Mouse (Mus musculus): ENCODE data around the gene Bach2. TPM values are rescaled to one million over a fixed set of nuclear protein-coding genes. Genes with fewer than 3 reads are reported as not detected.

Bach2 gene
- polyA plus RNA-seq, 1 experiment, result 57.6 TPM

GRCm38 (mm10) chr4:32334131-32334530 is 95.5 kb downstream of the Bach2 start:
- TF ChIP-seq POLR2A (IDR thresholded peaks at IDR 0.05; ENCODE audit: borderline replicate concordance, control insufficient read depth, low read depth, low read length) (no peak), CTCF (IDR thresholded peaks at IDR 0.05; ENCODE audit: control insufficient read depth, insufficient read depth, low read length) (no peak)
- Histone ChIP-seq H3K4me3 (replicated peaks; ENCODE audit: control insufficient read depth, low read depth, low read length) (no peak overlapping the region), H3K27ac (ENCODE audit: control insufficient read depth, insufficient read depth, low read depth, low read length, poor library complexity) (no peak overlapping the region), H3K4me1 (ENCODE audit: control insufficient read depth, insufficient read depth, low read length) (no peaks in the 10 kb centered on the region; the same call in 1 of the 2 replicates)
- 75% methylated on average over 1 of the region's 1 CpGs for WGBS

DNA sequence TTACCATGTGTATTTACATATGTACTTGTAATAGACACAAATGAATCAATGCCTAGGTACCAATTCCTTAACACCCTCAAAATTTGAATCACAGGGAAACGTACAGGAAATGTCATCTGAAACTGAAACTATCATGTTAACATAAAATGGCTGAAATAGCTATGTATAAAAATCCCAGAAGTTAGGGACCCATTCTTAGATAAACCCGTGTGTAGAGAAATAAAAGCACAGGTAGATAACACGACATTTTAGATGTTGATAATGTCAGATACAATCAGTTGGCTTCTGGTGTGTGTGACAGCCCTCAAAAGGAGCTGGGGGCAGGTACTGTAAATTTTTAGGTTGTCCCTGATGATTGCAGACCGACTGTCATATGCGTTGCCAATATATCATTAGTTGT is 96.2 kb downstream of the Bach2 start:
- no peak overlapping the region for H3K4me3 ChIP-seq (replicated peaks; ENCODE audit: control insufficient read depth, low read depth, low read length)
- no peak overlapping the region for H3K27ac ChIP-seq (ENCODE audit: control insufficient read depth, insufficient read depth, low read depth, low read length, poor library complexity)
- 70% methylated on average over 5 of the region's 5 CpGs for WGBS
- H3K4me1 ChIP-seq (ENCODE audit: control insufficient read depth, insufficient read depth, low read length), result no peaks in the 10 kb centered on the region; the same call in 1 of the 2 replicates
- TF ChIP-seq POLR2A (IDR thresholded peaks at IDR 0.05; ENCODE audit: borderline replicate concordance, control insufficient read depth, low read depth, low read length), result no peak
- no peak for TF ChIP-seq CTCF (IDR thresholded peaks at IDR 0.05; ENCODE audit: control insufficient read depth, insufficient read depth, low read length)

DNA sequence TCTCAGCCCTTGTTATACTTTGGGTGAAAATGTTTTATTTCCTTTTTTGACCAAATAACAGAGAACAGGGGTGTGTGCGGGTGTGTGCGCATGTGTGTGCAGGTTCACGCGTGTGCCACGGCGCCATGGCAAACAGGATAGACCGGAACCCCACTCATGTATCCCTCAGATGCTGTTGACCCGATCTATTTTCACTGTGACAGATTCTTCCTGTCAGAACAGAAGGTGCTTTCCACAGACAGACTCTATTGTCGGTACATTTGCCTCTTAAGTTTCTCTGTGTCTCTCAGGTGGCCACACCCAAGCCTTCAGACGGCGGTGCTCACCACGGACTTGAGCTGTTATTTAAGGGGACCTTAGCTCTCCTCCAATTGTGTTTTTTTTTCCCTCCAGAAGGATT is 97.1 kb downstream of the Bach2 start:
- TF ChIP-seq CTCF (IDR thresholded peaks at IDR 0.05; ENCODE audit: control insufficient read depth, insufficient read depth, low read length) (no peak), POLR2A (IDR thresholded peaks at IDR 0.05; ENCODE audit: borderline replicate concordance, control insufficient read depth, low read depth, low read length) (no peak)
- Histone ChIP-seq H3K4me3 (replicated peaks; ENCODE audit: control insufficient read depth, low read depth, low read length) (no peak overlapping the region), H3K27ac (ENCODE audit: control insufficient read depth, insufficient read depth, low read depth, low read length, poor library complexity) (peak overlapping the region; percentile 13; the same call in 1 of the 2 replicates), H3K4me1 (ENCODE audit: control insufficient read depth, insufficient read depth, low read length) (no peaks in the 10 kb centered on the region; the same call in 1 of the 2 replicates)
- WGBS, result 46% methylated on average over 12 of the region's 12 CpGs

DNA sequence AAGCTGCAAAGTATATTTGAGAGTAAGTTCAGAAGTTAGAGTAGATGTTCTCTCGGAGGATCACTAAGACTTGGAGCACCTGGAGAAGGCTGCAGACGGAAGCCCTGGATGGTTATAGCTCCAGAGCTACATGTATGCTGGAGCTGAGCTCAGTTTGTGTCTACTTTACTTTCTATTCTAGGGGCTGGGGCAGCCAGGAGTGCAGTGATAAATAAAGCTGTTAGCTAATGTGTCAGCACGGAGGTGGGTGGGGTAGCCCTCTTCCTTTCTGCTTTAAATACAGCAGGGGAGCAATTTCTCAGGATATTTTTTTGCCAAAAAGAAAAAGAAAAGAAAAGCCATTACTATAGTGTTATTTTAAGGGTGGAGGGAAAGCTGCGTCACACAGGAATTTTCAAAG is 98.0 kb downstream of the Bach2 start:
- H3K4me1 ChIP-seq (ENCODE audit: control insufficient read depth, insufficient read depth, low read length), result no peaks in the 10 kb centered on the region; the same call in 1 of the 2 replicates
- no peak overlapping the region for H3K4me3 ChIP-seq (replicated peaks; ENCODE audit: control insufficient read depth, low read depth, low read length)
- no peak overlapping the region for H3K27ac ChIP-seq (ENCODE audit: control insufficient read depth, insufficient read depth, low read depth, low read length, poor library complexity)
- 44% methylated on average over 4 of the region's 4 CpGs for WGBS
- TF ChIP-seq CTCF (IDR thresholded peaks at IDR 0.05; ENCODE audit: control insufficient read depth, insufficient read depth, low read length), result no peak
- TF ChIP-seq POLR2A (IDR thresholded peaks at IDR 0.05; ENCODE audit: borderline replicate concordance, control insufficient read depth, low read depth, low read length), result no peak

DNA sequence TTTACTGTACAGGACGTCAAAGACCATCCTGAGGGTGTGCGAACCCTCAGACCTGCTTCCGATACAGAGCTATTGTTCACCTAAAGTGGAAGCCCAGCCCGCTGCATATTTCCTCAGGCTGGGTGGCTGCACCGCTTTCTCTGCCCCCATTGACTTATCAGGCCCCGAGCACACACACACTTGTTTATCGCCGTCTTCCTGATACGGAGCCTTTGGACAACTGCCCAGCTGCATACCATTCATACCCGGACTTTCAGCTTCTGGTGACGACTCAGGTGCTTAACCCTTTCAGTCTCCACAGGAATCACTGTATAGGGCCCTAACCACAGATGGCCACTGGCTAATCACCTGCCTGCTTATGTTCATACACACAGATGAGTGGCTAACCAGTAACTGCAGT is 99.0 kb downstream of the Bach2 start:
- no peak overlapping the region for H3K4me3 ChIP-seq (replicated peaks; ENCODE audit: control insufficient read depth, low read depth, low read length)
- 19% methylated on average over 11 of the region's 11 CpGs for WGBS
- TF ChIP-seq CTCF (IDR thresholded peaks at IDR 0.05; ENCODE audit: control insufficient read depth, insufficient read depth, low read length), result no peak
- TF ChIP-seq POLR2A (IDR thresholded peaks at IDR 0.05; ENCODE audit: borderline replicate concordance, control insufficient read depth, low read depth, low read length), result no peak
- no peaks in the 10 kb centered on the region; the same call in 1 of the 2 replicates for H3K4me1 ChIP-seq (ENCODE audit: control insufficient read depth, insufficient read depth, low read length)
- H3K27ac ChIP-seq (ENCODE audit: control insufficient read depth, insufficient read depth, low read depth, low read length, poor library complexity), result no peak overlapping the region

DNA sequence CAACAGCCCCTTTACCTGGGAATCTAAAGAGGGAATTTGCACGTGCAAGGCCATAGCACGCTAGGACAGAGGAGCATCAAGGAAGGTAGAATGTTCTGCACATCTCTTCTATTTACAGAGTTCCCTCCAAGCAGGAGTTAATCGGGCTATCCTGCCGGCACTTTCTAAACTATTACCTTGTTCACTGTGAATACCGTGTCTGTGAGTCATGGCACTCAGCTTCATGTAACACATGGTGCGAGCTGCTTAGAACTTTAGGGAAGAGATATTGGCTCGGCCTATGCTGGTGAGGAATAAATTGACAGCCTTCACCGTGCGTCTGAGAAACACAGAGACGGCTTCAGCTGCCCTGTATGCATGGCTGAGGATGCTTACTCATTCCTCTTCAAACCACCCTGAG is 99.8 kb downstream of the Bach2 start:
- 82% methylated on average over 10 of the region's 10 CpGs for WGBS
- H3K27ac ChIP-seq (ENCODE audit: control insufficient read depth, insufficient read depth, low read depth, low read length, poor library complexity), result no peak overlapping the region
- H3K4me3 ChIP-seq (replicated peaks; ENCODE audit: control insufficient read depth, low read depth, low read length), result no peak overlapping the region
- H3K4me1 ChIP-seq (ENCODE audit: control insufficient read depth, insufficient read depth, low read length), result no peaks in the 10 kb centered on the region; the same call in 1 of the 2 replicates
- TF ChIP-seq POLR2A (IDR thresholded peaks at IDR 0.05; ENCODE audit: borderline replicate concordance, control insufficient read depth, low read depth, low read length) (no peak), CTCF (IDR thresholded peaks at IDR 0.05; ENCODE audit: control insufficient read depth, insufficient read depth, low read length) (no peak)

- H3K4me3 ChIP-seq (replicated peaks; ENCODE audit: control insufficient read depth, low read depth, low read length), result no peak overlapping the region
- TF ChIP-seq CTCF (IDR thresholded peaks at IDR 0.05; ENCODE audit: control insufficient read depth, insufficient read depth, low read length) (no peak), POLR2A (IDR thresholded peaks at IDR 0.05; ENCODE audit: borderline replicate concordance, control insufficient read depth, low read depth, low read length) (no peak)
- no peak overlapping the region for H3K27ac ChIP-seq (ENCODE audit: control insufficient read depth, insufficient read depth, low read depth, low read length, poor library complexity)
- 80% methylated on average over 7 of the region's 7 CpGs for whole genome bisulfite sequencing
- H3K4me1 ChIP-seq (ENCODE audit: control insufficient read depth, insufficient read depth, low read length), result no peaks in the 10 kb centered on the region; the same call in 1 of the 2 replicates
Measured at GRCm38 (mm10) chr4:32340844-32341243, 102.2 kb downstream of the Bach2 start.

- TF ChIP-seq POLR2A (IDR thresholded peaks at IDR 0.05; ENCODE audit: borderline replicate concordance, control insufficient read depth, low read depth, low read length) (no peak), CTCF (IDR thresholded peaks at IDR 0.05; ENCODE audit: control insufficient read depth, insufficient read depth, low read length) (no peak)
- Histone ChIP-seq H3K4me1 (ENCODE audit: control insufficient read depth, insufficient read depth, low read length) (no peaks in the 10 kb centered on the region; the same call in 1 of the 2 replicates), H3K4me3 (replicated peaks; ENCODE audit: control insufficient read depth, low read depth, low read length) (no peak overlapping the region), H3K27ac (ENCODE audit: control insufficient read depth, insufficient read depth, low read depth, low read length, poor library complexity) (no peak overlapping the region)
- WGBS, result 45% methylated on average over 7 of the region's 7 CpGs
Measured at GRCm38 (mm10) chr4:32342269-32342668, 103.7 kb downstream of the Bach2 start.
